Mouse (Mus musculus): Measurements from ENCODE around the gene Hist1h2bh. TPM values are rescaled to one million over a fixed set of nuclear protein-coding genes. Genes with fewer than 3 reads are reported as not detected.
"Not testable (repeated sequence)": the region's sequence is repeated elsewhere in the genome, so short reads cannot be mapped to it uniquely, and the experiment has no call there.

The Hist1h2bh gene
- total RNA-seq, 2 experiments from 2014 or later = 32.4 to 144 TPM

GRCm38 (mm10) chr13:23552962-23553361 is 9.8 kb upstream of the Hist1h2bh start, which contains the start of gene Hist1h1d:
Gene Hist1h1d (plus strand): TSS chr13:23553262.
- ATAC-seq (replicated peaks; ENCODE audit: poor library complexity) = no peak

DNA sequence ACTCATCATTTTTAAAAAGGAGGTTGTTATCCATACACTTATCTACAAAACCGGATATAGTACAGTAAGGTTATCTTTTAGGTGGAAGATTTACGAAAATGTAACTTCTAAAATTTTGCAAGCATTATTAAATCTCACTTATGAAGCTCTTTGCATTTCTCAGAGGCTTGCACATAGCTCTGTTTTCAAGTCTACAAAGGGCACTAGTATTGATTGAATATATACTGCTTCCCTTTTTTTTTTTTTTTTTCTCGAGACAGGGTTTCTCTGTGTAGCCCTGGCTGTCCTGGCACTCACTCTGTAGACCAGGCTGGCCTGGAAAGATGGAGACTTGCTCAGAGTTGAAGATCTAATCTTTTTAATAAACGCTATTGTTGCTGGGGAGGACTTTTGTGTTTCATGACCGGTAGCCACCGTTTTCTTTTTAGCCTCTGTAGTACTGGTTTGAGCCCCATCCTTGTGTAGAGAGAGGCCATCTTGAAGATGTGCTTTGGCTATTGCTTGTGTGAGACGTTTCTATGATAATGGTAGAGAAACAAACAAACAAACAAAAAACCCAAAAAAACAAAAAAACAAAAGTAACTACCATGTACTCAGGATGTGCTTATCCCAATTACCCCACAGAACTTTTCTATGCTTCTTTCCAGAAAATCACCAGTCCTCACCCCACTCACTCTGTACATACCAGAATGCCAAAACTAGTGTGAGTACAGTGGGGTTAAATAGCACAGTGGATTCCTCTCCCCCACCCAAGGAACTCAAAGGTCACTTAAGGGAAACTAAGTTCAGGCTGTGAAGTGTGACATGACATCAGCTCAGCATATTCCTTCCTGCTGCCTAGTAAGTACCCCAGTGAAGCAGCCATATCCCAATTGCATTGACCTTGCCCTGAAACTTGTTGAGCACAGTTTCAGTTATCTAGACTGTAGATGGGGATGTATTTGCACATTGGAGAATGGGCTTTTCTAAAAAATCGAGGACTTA is 9.0 kb upstream of the Hist1h2bh start:
- ATAC-seq (replicated peaks; ENCODE audit: poor library complexity) = no peak

GRCm38 (mm10) chr13:23551146-23551834 is 8.1 kb upstream of the Hist1h2bh start, which contains the start of gene Hist1h4f:
Gene Hist1h4f (minus strand): TSS chr13:23551648.
- ATAC-seq (replicated peaks; ENCODE audit: poor library complexity) = peak; percentile 56

GRCm38 (mm10) chr13:23550761-23551145 is 7.6 kb upstream of the Hist1h2bh start:
- no peak for ATAC-seq (replicated peaks; ENCODE audit: poor library complexity)

DNA sequence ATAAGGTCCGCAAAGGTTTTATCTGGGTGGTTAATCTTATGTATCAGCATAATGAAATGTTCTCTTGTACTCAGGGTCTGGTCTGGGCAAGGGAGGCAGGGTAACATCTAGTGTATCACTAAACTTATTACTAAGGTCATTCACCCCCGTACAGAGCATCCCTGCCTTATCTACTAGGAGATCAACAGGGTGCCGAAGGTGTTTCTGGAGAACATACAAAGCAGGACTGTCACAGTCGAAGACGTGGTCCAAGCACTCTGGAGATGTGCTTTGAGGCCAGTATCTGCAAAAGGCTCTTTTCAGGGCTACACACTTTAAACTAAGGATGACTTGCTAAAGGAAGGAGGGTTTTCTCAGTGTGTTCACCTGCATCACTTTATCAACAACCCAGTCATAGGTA is 3.5 kb upstream of the Hist1h2bh start:
- ATAC-seq (replicated peaks; ENCODE audit: poor library complexity) = no peak

- ATAC-seq (replicated peaks; ENCODE audit: poor library complexity) = peak; percentile 27
Measured at GRCm38 (mm10) chr13:23544787-23545120, 1.6 kb upstream of the Hist1h2bh start.

GRCm38 (mm10) chr13:23543965-23544786 is 984 bp upstream of the Hist1h2bh start, which contains the start of gene Hist1h3f:
Gene Hist1h3f (plus strand): TSS chr13:23544052.
- ATAC-seq (replicated peaks; ENCODE audit: poor library complexity) = peak; percentile 71

- not testable (repeated sequence) for ATAC-seq (replicated peaks; ENCODE audit: poor library complexity)
Measured at GRCm38 (mm10) chr13:23542225-23542980, 789 bp downstream of the Hist1h2bh start.

GRCm38 (mm10) chr13:23541497-23541896 is 1.7 kb downstream of the Hist1h2bh start:
- ATAC-seq (replicated peaks; ENCODE audit: poor library complexity) = no peak

DNA sequence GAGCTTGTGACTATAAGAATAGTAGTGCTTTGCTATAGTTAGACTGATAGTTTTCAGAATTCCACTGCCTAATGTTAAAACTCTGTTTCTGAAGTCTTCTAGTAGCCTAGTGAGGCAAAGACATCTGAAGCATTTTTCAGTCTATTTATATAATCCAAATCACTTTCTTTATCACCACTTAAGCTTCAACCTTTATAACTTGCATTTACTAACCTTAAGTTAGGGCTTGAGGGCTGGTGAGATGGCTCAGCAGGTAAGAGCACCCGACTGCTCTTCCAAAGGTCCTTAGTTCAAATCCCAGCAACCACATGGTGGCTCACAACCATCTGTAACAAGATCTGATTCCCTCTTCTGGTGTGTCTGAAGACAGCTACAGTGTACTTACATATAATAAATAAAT is 3.4 kb downstream of the Hist1h2bh start:
- not testable (repeated sequence) for ATAC-seq (replicated peaks; ENCODE audit: poor library complexity)

DNA sequence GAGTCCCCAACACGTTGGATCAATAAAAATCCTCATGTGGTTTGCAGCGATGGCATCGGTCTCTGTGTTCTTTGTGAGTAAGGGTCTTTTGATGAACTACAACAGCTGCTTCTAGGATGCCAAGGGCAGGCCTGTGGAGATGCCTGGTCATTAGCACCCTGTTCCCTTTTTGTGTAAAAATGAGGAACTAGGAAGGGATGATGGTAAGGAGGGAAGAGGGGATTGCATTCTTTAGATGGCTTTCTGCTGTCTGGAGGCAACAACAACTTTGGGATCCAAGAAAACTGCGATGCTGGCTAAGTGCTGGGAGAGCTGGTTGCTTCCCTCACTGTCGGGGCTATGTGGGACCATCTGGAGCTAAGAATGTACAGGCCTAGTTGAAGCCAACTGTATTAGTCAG is 4.9 kb downstream of the Hist1h2bh start:
- ATAC-seq (replicated peaks; ENCODE audit: poor library complexity) = no peak

DNA sequence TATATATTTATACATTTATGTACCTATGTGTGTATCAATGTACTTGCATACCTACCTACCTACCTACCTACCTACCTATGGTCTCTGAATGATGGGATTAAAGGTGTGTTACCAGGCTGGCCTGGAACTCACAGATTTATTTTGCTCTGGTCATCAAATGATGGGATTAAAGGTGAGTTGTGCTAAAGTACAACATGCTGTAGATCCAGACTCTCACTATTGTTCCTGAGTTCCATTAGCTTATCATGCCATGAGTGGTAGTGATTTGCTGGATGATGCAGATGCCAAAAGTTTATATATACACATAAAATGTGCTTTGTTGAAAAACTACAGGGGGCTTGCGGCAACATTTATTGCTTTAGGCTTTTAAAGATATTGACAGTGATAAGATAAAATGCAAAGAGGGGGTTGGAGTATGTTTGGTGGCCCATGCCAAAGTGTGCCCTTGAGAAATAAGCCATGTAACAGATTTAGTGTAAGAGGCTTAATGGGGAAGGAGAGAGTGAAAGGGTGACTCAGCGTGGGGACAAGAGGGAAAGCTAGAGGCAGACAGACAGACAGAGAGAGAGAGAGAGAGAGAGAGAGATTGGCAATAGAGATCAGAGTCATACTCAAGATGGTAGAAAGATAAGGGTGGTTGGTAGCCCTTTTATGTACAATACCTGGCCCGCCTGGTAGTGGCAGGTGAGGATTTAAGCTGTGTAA is 6.0 kb downstream of the Hist1h2bh start:
- ATAC-seq (replicated peaks; ENCODE audit: poor library complexity) = no peak

- ATAC-seq (replicated peaks; ENCODE audit: poor library complexity) = no peak
Measured at GRCm38 (mm10) chr13:23536076-23536822, 6.9 kb downstream of the Hist1h2bh start.

GRCm38 (mm10) chr13:23535137-23536075 is 7.8 kb downstream of the Hist1h2bh start, which contains the start of gene Hist1h3g:
Gene Hist1h3g (plus strand): TSS chr13:23535422.
- ATAC-seq (replicated peaks; ENCODE audit: poor library complexity) = peak; percentile 62

DNA sequence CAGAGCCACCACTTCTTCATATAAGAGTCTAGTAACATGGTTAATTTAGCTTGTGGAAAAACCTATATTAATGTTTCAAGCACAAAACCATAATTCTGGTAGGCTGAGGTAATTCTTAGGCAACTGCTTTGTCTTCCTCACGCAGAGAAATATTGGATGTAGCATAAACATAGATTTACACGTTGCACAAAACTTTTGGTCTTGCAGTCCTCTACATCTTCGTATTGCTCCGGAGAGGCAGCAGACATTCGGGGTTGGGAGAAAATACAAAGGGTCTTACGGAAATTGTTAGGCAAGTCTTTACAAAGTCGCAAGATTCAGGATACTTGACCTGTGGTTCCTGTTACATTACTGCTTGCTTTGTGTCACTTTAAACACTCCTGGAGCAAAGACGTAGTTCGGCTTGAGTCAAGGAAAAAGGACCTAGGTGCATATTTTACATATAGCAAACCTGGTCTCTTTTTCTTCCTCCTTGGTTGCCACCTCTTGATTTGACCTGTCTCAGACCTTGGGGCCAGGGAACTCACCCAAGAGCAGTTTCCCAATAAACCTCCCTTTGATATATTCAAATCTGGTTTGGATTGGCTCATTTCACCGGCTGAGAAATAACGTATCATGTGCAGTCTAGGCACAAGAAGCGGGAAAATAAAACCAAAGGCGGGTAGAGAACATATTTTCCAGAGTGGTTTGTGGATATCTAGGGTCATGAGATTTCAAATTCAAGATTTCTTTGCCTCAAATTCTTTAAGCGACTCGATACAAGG is 8.6 kb downstream of the Hist1h2bh start:
- ATAC-seq (replicated peaks; ENCODE audit: poor library complexity) = peak; percentile 8

DNA sequence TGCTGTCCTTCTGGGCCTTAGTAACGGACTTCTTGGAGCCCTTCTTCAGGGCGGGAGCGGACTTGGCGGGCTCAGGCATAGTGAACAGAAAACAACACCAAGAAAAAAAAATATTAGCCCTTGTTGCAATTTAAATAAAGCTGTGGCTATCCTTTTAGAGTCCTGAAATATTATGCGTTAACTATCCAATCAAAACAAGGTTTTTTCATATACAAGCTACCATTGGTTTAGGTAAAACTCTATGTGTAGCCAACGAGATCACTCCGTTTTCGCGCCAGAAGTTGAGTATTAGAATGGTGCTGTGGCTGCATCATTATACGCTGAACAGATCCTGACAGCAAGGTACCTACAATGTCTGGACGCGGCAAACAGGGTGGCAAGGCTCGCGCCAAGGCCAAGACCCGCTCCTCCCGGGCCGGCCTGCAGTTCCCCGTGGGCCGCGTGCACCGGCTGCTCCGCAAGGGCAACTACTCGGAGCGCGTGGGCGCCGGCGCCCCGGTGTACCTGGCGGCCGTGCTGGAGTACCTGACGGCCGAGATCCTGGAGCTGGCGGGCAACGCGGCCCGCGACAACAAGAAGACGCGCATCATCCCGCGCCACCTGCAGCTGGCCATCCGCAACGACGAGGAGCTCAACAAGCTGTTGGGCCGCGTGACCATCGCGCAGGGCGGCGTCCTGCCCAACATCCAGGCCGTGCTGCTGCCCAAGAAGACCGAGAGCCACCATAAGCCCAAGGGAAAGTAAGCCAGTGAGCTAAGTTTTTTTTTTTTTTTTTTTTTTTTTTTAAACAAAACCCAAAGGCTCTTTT is 9.4 kb downstream of the Hist1h2bh start, which contains the start of gene Hist1h2af:
TSS of gene Hist1h2af (plus strand) at position 347 of the 808 bp plus-strand sequence.
- peak; percentile 33 for ATAC-seq (replicated peaks; ENCODE audit: poor library complexity)
